Mouse (Mus musculus): ENCODE results near the gene Zbtb26. TPM values are rescaled to one million over a fixed set of nuclear protein-coding genes. Genes with fewer than 3 reads are reported as not detected.

Gene Zbtb26
- total and polyA plus RNA-seq, 3 experiments = 1.7 to 5.0 (median 4.4) TPM

GRCm38 (mm10) chr2:37480039-37480438, 37.1 kb upstream of the Zbtb26 start:
- H3K79me2 ChIP-seq (replicated peaks; ENCODE audit: control insufficient read depth, insufficient read depth, low read length) = no peaks in the 10 kb centered on the region
- no peaks in the 10 kb centered on the region for H3K27me3 ChIP-seq (ENCODE audit: control insufficient read depth, insufficient read depth, low read length)
- WGBS = 94% methylated on average over 2 of the region's 2 CpGs
- peaks cover 2% of the 10 kb centered on the region; the same call in 1 of the 2 replicates for H3K36me3 ChIP-seq (ENCODE audit: control insufficient read depth, insufficient read depth, low read length)
- H3K9ac ChIP-seq (ENCODE audit: low read depth, low read length) = no peak overlapping the region
- no peak overlapping the region for H3K27ac ChIP-seq
- no peak overlapping the region for H3K4me3 ChIP-seq
- TF ChIP-seq POLR2A (IDR thresholded peaks at IDR 0.05; ENCODE audit: insufficient read depth, low read depth, low read length) = no peak
- H3K4me1 ChIP-seq (ENCODE audit: control insufficient read depth, insufficient read depth, low read length) = no peaks in the 10 kb centered on the region
- DNase-seq = no peak
- intact Hi-C loops (cut with DNase I) = loop anchor here (5.0 kb wide), 1 partner anchor 38 kb away; the partner anchor contains the start of genes Rabgap1, Zbtb26 and Zbtb6

- no peaks in the 10 kb centered on the region for H3K79me2 ChIP-seq (replicated peaks; ENCODE audit: control insufficient read depth, insufficient read depth, low read length)
- no peak for DNase-seq
- H3K27ac ChIP-seq = no peak overlapping the region
- TF ChIP-seq POLR2A (IDR thresholded peaks at IDR 0.05; ENCODE audit: insufficient read depth, low read depth, low read length) (no peak), CTCF (IDR thresholded peaks at IDR 0.05) (no peak), EP300 (IDR thresholded peaks at IDR 0.05; ENCODE audit: insufficient read depth, low read depth, low read length) (no peak)
- H3K36me3 ChIP-seq (ENCODE audit: control insufficient read depth, insufficient read depth, low read length) = peaks cover 2% of the 10 kb centered on the region; the same call in 1 of the 2 replicates
- no peaks in the 10 kb centered on the region for H3K4me1 ChIP-seq (ENCODE audit: control insufficient read depth, insufficient read depth, low read length)
- no peaks in the 10 kb centered on the region for H3K27me3 ChIP-seq (ENCODE audit: control insufficient read depth, insufficient read depth, low read length)
- no peak overlapping the region for H3K9ac ChIP-seq (ENCODE audit: low read depth, low read length)
- intact Hi-C loops (cut with DNase I) = no loop called here
- H3K4me3 ChIP-seq = no peak overlapping the region
Observed at GRCm38 (mm10) chr2:37479559-37479958, 36.6 kb upstream of the Zbtb26 start.

- Histone ChIP-seq H3K36me3 (ENCODE audit: control insufficient read depth, insufficient read depth, low read length) (no peaks in the 10 kb centered on the region), H3K79me2 (replicated peaks; ENCODE audit: control insufficient read depth, insufficient read depth, low read length) (no peaks in the 10 kb centered on the region; the same call in 1 of the 2 replicates), H3K4me3 (no peak overlapping the region), H3K9ac (ENCODE audit: low read depth, low read length) (no peak overlapping the region), H3K27ac (no peak overlapping the region), H3K27me3 (ENCODE audit: control insufficient read depth, insufficient read depth, low read length) (no peaks in the 10 kb centered on the region), H3K4me1 (ENCODE audit: control insufficient read depth, insufficient read depth, low read length) (no peaks in the 10 kb centered on the region)
- TF ChIP-seq CTCF (IDR thresholded peaks at IDR 0.05) (no peak), POLR2A (IDR thresholded peaks at IDR 0.05; ENCODE audit: insufficient read depth, low read depth, low read length) (no peak), EP300 (IDR thresholded peaks at IDR 0.05; ENCODE audit: insufficient read depth, low read depth, low read length) (no peak)
- no peak for DNase-seq
- intact Hi-C loops (cut with DNase I) = no loop called here
- WGBS = 83% methylated on average over 4 of the region's 4 CpGs
Observed at GRCm38 (mm10) chr2:37466266-37466665, 23.3 kb upstream of the Zbtb26 start.

- WGBS = 97% methylated on average over 4 of the region's 4 CpGs
- Histone ChIP-seq H3K4me1 (ENCODE audit: control insufficient read depth, insufficient read depth, low read length) (no peaks in the 10 kb centered on the region), H3K27me3 (ENCODE audit: control insufficient read depth, insufficient read depth, low read length) (no peaks in the 10 kb centered on the region), H3K4me3 (no peak overlapping the region), H3K79me2 (replicated peaks; ENCODE audit: control insufficient read depth, insufficient read depth, low read length) (no peaks in the 10 kb centered on the region; the same call in 1 of the 2 replicates), H3K9ac (ENCODE audit: low read depth, low read length) (no peak overlapping the region), H3K36me3 (ENCODE audit: control insufficient read depth, insufficient read depth, low read length) (no peaks in the 10 kb centered on the region), H3K27ac (no peak overlapping the region)
- no peak for DNase-seq
- TF ChIP-seq CTCF (IDR thresholded peaks at IDR 0.05) = peak; percentile 18; the same call in 1 of the 2 replicates
- TF ChIP-seq POLR2A (IDR thresholded peaks at IDR 0.05; ENCODE audit: insufficient read depth, low read depth, low read length) = no peak
- intact Hi-C loops (cut with DNase I) = no loop called here
Observed at GRCm38 (mm10) chr2:37460707-37461106, 17.8 kb upstream of the Zbtb26 start.

GRCm38 (mm10) chr2:37452376-37452760, 9.4 kb upstream of the Zbtb26 start:
- H3K4me1 ChIP-seq (ENCODE audit: control insufficient read depth, insufficient read depth, low read length) = peaks cover 6% of the 10 kb centered on the region
- TF ChIP-seq EP300 (IDR thresholded peaks at IDR 0.05; ENCODE audit: insufficient read depth, low read depth, low read length) = no peak
- no peak for TF ChIP-seq CTCF (IDR thresholded peaks at IDR 0.05)
- TF ChIP-seq POLR2A (IDR thresholded peaks at IDR 0.05; ENCODE audit: insufficient read depth, low read depth, low read length) = no peak
- intact Hi-C loops (cut with DNase I) = loop anchor here (1.0 to 5.0 kb wide), 2 partner anchors 9 to 35 kb away; partner anchors contain the start of genes Rabgap1, Zbtb26 and Zbtb6
- H3K9ac ChIP-seq (ENCODE audit: low read depth, low read length) = peak overlapping the region; percentile 96
- WGBS = under 1% methylated on average over 24 of the region's 24 CpGs
- peaks cover 4% of the 10 kb centered on the region; the same call in 1 of the 2 replicates for H3K36me3 ChIP-seq (ENCODE audit: control insufficient read depth, insufficient read depth, low read length)
- H3K79me2 ChIP-seq (replicated peaks; ENCODE audit: control insufficient read depth, insufficient read depth, low read length) = peaks cover 8% of the 10 kb centered on the region
- DNase-seq = no peak
- peak overlapping the region; percentile 96 for H3K4me3 ChIP-seq
- peak overlapping the region; percentile 79 for H3K27ac ChIP-seq
- H3K27me3 ChIP-seq (ENCODE audit: control insufficient read depth, insufficient read depth, low read length) = no peaks in the 10 kb centered on the region

GRCm38 (mm10) chr2:37451667-37452375, 8.9 kb upstream of the Zbtb26 start:
- 0 out of 2 replicates have a peak, but pooled peaks have one; percentile 31 for TF ChIP-seq EP300 (IDR thresholded peaks at IDR 0.05; ENCODE audit: insufficient read depth, low read depth, low read length)
- TF ChIP-seq CTCF (IDR thresholded peaks at IDR 0.05) = peak; percentile 18; the same call in 1 of the 2 replicates
- TF ChIP-seq POLR2A (IDR thresholded peaks at IDR 0.05; ENCODE audit: insufficient read depth, low read depth, low read length) = peak; percentile 98
- H3K27me3 ChIP-seq (ENCODE audit: control insufficient read depth, insufficient read depth, low read length) = no peaks in the 10 kb centered on the region
- H3K4me3 ChIP-seq = peak overlapping the region; percentile 96
- peaks cover 6% of the 10 kb centered on the region for H3K4me1 ChIP-seq (ENCODE audit: control insufficient read depth, insufficient read depth, low read length)
- WGBS = 6% methylated on average over 44 of the region's 44 CpGs
- H3K9ac ChIP-seq (ENCODE audit: low read depth, low read length) = peak overlapping the region; percentile 96
- H3K27ac ChIP-seq = peak overlapping the region; percentile 79
- intact Hi-C loops (cut with DNase I) = loop anchor here (1.0 to 5.0 kb wide), 2 partner anchors 9 to 35 kb away; partner anchors contain the start of genes Rabgap1, Zbtb26 and Zbtb6
- DNase-seq = peak; percentile 94 to 97
- H3K79me2 ChIP-seq (replicated peaks; ENCODE audit: control insufficient read depth, insufficient read depth, low read length) = peaks cover 8% of the 10 kb centered on the region
- peaks cover 4% of the 10 kb centered on the region; the same call in 1 of the 2 replicates for H3K36me3 ChIP-seq (ENCODE audit: control insufficient read depth, insufficient read depth, low read length)
